ENCODE assay signal across 8 mouse cellular contexts in the genomic region with DNA sequence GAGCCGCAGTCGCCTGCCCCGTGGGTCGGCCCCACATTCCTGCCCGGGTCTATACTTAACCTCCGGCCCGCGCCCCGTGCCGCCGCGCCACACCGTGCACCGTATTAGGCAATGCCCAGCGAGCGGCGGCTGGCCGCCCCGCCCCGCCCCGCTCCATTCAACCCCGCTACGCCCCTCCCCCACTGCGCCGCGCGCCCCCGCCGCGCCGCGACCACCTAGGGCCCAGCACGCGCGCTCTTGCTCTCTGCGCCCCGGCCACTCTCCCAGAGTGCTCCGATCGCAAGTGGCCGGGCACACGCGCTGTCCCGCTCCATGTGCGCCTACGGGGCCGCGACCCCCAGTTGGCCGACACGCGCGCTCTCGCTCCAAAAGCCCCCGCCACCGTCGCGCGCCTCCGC. TPM values are rescaled to one million over a fixed set of nuclear protein-coding genes. Genes with fewer than 3 reads are reported as not detected.
DNase-seq lines count a peak whose midpoint lies in the region; ATAC-seq and TF ChIP-seq lines count a peak whose summit lies in the region.

No protein-coding gene starts in this region.

- no peaks in the 10 kb centered on the region for H3K4me1 ChIP-seq in embryonic facial prominence, embryonic 11.5 days (ENCODE audit: control insufficient read depth, insufficient read depth, low read length)
- no peaks in the 10 kb centered on the region for H3K4me1 ChIP-seq in lung, embryonic 14.5 days (ENCODE audit: insufficient read depth)

- peak; percentile 86 for DNase-seq in thymus, postnatal 4 days
- DNase-seq in thymus, adult 18-20 months, result no peak
- DNase-seq in embryonic facial prominence, embryonic 11.5 days (ENCODE audit: low spot score), result peak; percentile 81
- peak; percentile 19 for DNase-seq in heart, adult 8-10 months (ENCODE audit: low spot score)
- peak; percentile 72 for DNase-seq in kidney, adult 18-20 months
- peak; percentile 86 for DNase-seq in lung, embryonic 14.5 days
- DNase-seq in urinary bladder, postnatal 14 days (ENCODE audit: low spot score), result peak; percentile 65

- no peak for TF ChIP-seq CTCF in lung, embryonic 14.5 days (IDR thresholded peaks at IDR 0.05; ENCODE audit: low read depth)

- H3K9ac ChIP-seq in embryonic facial prominence, embryonic 11.5 days (replicated peaks; ENCODE audit: low read length), result peak overlapping the region; percentile 67
- peak overlapping the region; percentile 79 for H3K9ac ChIP-seq in lung, embryonic 14.5 days

- H3K36me3 ChIP-seq in embryonic facial prominence, embryonic 11.5 days (replicated peaks; ENCODE audit: control insufficient read depth, insufficient read depth, low read depth, low read length), result no peaks in the 10 kb centered on the region
- H3K36me3 ChIP-seq in lung, embryonic 14.5 days (ENCODE audit: insufficient read depth), result no peaks in the 10 kb centered on the region

- under 1% methylated on average over 39 of the region's 58 CpGs for WGBS in embryonic facial prominence, embryonic 11.5 days
- 1% methylated on average over 37 of the region's 58 CpGs for WGBS in lung, embryonic 14.5 days

- H3K27me3 ChIP-seq in embryonic facial prominence, embryonic 11.5 days (ENCODE audit: control insufficient read depth, insufficient read depth, low read length), result no peaks in the 10 kb centered on the region
- no peaks in the 10 kb centered on the region for H3K27me3 ChIP-seq in lung, embryonic 14.5 days (ENCODE audit: insufficient read depth, low read length)

- ATAC-seq in embryonic facial prominence, embryonic 11.5 days (replicated peaks; ENCODE audit: insufficient number of reproducible peaks, low FRiP score, low TSS enrichment, low read depth), result peak; percentile 94
- ATAC-seq in lung, embryonic 14.5 days (ENCODE audit: insufficient read depth), result peak; percentile 93
- ATAC-seq in neutrophil, adult 5-6 weeks (ENCODE audit: extremely low read depth, insufficient number of reproducible peaks, low FRiP score, poor library complexity, severe bottlenecking), result 0 out of 2 replicates have a peak, but pooled peaks have one; percentile 15

- H3K9me3 ChIP-seq in embryonic facial prominence, embryonic 11.5 days (replicated peaks; ENCODE audit: control insufficient read depth, low read length), result no peaks in the 10 kb centered on the region
- H3K9me3 ChIP-seq in lung, embryonic 14.5 days (ENCODE audit: low read depth, low read length), result no peaks in the 10 kb centered on the region

- H3K4me2 ChIP-seq in embryonic facial prominence, embryonic 11.5 days (ENCODE audit: low read depth, low read length), result peak overlapping the region; percentile 60
- H3K4me2 ChIP-seq in lung, embryonic 14.5 days, result peak overlapping the region; percentile 78

- H3K4me3 ChIP-seq in embryonic facial prominence, embryonic 11.5 days (ENCODE audit: low read depth, low read length), result peak overlapping the region; percentile 74
- H3K4me3 ChIP-seq in lung, embryonic 14.5 days (ENCODE audit: low read depth, low read length), result peak overlapping the region; percentile 72

- peak overlapping the region; percentile 76 for H3K27ac ChIP-seq in embryonic facial prominence, embryonic 11.5 days (replicated peaks; ENCODE audit: low read depth, low read length)
- peak overlapping the region; percentile 89 for H3K27ac ChIP-seq in lung, embryonic 14.5 days (ENCODE audit: low read depth)

RNA-seq across cellular contexts. Expression of a gene that starts 0.8 kb away (rescaled TPM):
- 45.4 and 48.4 TPM in 2 replicates for polyA plus RNA-seq in embryonic facial prominence, embryonic 11.5 days (2014; fragmentation: Nextera tagmentation; extraction: Ambion mirVana)
- 10 to 100 TPM; 41.9 to 56.1 (median 50.6) TPM for total RNA-seq in heart, adult 8-10 months (2022)
- polyA plus RNA-seq in lung, embryonic 14.5 days (2014; fragmentation: Nextera tagmentation; extraction: Ambion mirVana), result 92.3 and 94.1 TPM in 2 replicates
- total RNA-seq in neutrophil, adult 5-6 weeks (2017), result 1.7 TPM in 1 of 2 replicates, not detected in the other

RNA-seq across cellular contexts. Expression of a gene that starts 18.7 kb away (rescaled TPM):
- 86.1 and 98.1 TPM in 2 replicates for polyA plus RNA-seq in embryonic facial prominence, embryonic 11.5 days (2014; fragmentation: Nextera tagmentation; extraction: Ambion mirVana)
- 10 to 100 TPM; 22.9 to 26.7 (median 23.8) TPM for total RNA-seq in heart, adult 8-10 months (2022)
- polyA plus RNA-seq in lung, embryonic 14.5 days (2014; fragmentation: Nextera tagmentation; extraction: Ambion mirVana), result 72.2 and 80.2 TPM in 2 replicates
- total RNA-seq in neutrophil, adult 5-6 weeks (2017), result 30.8 and 33.3 TPM in 2 replicates

Comparison
In these comparisons a context has a peak if more than half of its experiments do, and no peak if none do; other contexts are left out.
1. DNase-seq: peak in thymus, postnatal 4 days (single experiment), embryonic facial prominence, embryonic 11.5 days (single experiment), heart, adult 8-10 months (single experiment), kidney, adult 18-20 months (single experiment), lung, embryonic 14.5 days (single experiment) and urinary bladder, postnatal 14 days (single experiment); none in thymus, adult 18-20 months (0 of 2).
2. ATAC-seq: peak in every context shown above with its lines; median percentile 94 in embryonic facial prominence, embryonic 11.5 days; 93 in lung, embryonic 14.5 days; 15 in neutrophil, adult 5-6 weeks.
3. RNA of a gene that starts 0.8 kb away (total RNA-seq): 41.9 to 56.1 TPM in heart, adult 8-10 months; 1.7 TPM in neutrophil, adult 5-6 weeks; every median in the first group is over 10 times any median in the second.